Mouse (Mus musculus) megakaryocyte, embryonic 14.5 days (primary cell): ENCODE measurements around the gene Gm20388.

ENCODE experiments used
- FLI1 ChIP-seq: IDR thresholded peaks from 2 replicates; pipeline ENCODE4 v1.6.1; 2012; ENCODE audit warnings: low read length, inconsistent platforms, mixed read lengths
- GATA1 ChIP-seq: IDR thresholded peaks from 3 replicates; pipeline ENCODE4 v1.6.1; 2012; ENCODE audit warnings: mixed read lengths, low read length, inconsistent platforms, borderline replicate concordance

DNA sequence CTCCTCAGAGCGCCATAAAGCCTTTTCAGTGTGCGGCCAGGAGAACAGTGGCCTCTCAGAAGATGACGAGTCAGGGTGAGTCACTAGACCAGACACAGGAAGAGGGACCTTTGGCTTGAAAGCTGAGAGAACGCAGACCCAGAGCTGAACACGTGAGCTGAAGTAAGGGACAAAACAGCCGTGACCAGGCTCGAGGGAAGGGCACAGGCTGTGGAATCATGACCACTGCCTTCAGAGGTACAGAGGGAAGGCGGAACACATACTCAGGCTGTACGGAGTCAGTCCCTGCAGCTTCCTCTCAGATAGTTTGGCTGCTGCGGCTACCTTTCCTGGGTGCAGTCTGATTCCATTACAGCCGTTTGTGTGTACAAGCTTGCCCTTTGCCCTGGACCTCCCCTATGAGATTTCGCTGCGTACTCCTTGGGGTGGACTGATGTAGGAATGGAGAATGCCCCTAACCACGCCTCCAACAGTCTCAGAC is 2674.8 kb downstream of the Gm20388 start:
- no peak for TF ChIP-seq GATA1
- TF ChIP-seq FLI1, result no peak
